14 mouse cellular contexts compared by ENCODE assay signal in the genomic region with DNA sequence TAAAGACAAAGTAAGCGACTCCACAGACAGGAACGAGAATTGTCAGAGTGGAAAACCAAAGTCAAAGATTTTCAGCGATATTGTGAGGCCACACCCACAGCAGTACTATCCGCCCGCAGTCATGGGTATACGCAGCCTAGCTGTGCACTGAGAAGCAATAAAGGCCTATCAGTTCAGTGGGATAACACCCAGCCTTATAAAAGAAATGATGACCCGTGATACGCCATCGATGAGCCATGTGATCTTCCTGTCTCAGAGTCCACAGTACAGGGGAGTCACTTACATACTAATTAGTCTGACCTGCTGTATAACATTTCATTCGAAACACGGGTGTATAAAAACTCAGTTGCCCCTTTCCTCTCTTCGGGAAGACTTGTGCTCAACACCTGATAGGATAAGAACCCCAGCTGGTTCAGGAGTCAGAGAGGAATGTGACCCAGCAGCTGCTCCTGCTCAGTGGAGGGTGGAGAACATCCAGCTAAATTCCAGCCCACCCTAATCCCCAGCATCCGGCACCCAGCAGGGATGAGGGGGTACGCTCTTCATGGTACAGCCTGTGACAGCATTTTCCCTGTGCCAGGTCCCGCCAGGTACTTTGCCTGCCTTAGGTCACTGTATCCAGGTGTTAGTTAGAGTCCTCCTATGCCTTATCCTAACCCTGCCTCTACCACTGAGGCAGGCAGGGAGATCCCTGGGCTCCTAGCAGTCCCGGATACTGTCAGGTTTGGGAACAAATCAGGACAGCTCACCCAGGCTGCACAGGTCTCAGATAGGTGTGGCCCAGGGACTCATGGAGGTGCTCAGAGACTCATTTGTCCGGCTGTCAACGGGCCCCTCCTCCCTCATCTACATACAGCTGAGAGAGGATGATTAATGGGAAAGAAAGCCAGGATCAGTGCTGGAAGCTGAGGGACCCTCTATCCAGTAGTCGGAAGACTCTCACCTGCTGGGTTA. TPM values are rescaled to one million over a fixed set of nuclear protein-coding genes. Genes with fewer than 3 reads are reported as not detected.
DNase-seq lines count a peak whose midpoint lies in the region; ATAC-seq and TF ChIP-seq lines count a peak whose summit lies in the region.
"Had no signal": no experiment of that assay in that cellular context is flagged by ENCODE, and none has a peak within 500 bp of the region (broad histone marks: within the 10 kb centered on the region; RNA-seq: fewer than 3 reads in every experiment).

No protein-coding gene starts in this region.

- no peak overlapping the region for H3K4me2 ChIP-seq in forebrain, embryonic 11.5 days (ENCODE audit: low read depth, low read length, severe bottlenecking)
- H3K4me2 ChIP-seq in forebrain, embryonic 15.5 days (replicated peaks) = no peak overlapping the region
- H3K4me2 ChIP-seq in embryonic facial prominence, embryonic 15.5 days (replicated peaks) = no peak overlapping the region
- H3K4me2 ChIP-seq: lung, embryonic 14.5 days had no signal

- no peak for TF ChIP-seq CTCF in layer of hippocampus, adult 2 months (conservative IDR thresholded peaks at IDR 0.05)
- TF ChIP-seq CTCF in small intestine, adult 2 months (IDR thresholded peaks at IDR 0.05; ENCODE audit: extremely low read depth, insufficient read length, insufficient replicate concordance, low read depth, low read length) = no peak

- no peak overlapping the region for H3K4me3 ChIP-seq in forebrain, embryonic 11.5 days (ENCODE audit: low read depth, low read length)
- no peak overlapping the region for H3K4me3 ChIP-seq in forebrain, embryonic 15.5 days
- H3K4me3 ChIP-seq in layer of hippocampus, adult 2 months = no peak overlapping the region
- H3K4me3 ChIP-seq in embryonic facial prominence, embryonic 15.5 days (replicated peaks) = no peak overlapping the region
- peak overlapping the region; percentile 28 for H3K4me3 ChIP-seq in small intestine, adult 2 months (ENCODE audit: low read depth, low read length)

- no peaks in the 10 kb centered on the region for H3K27me3 ChIP-seq in forebrain, embryonic 11.5 days (ENCODE audit: control insufficient read depth, insufficient read depth, low read length)
- no peaks in the 10 kb centered on the region for H3K27me3 ChIP-seq in forebrain, embryonic 15.5 days
- no peaks in the 10 kb centered on the region for H3K27me3 ChIP-seq in embryonic facial prominence, embryonic 15.5 days
- no peaks in the 10 kb centered on the region for H3K27me3 ChIP-seq in small intestine, adult 2 months (ENCODE audit: control insufficient read depth, insufficient read depth, low read length)

- TF ChIP-seq POLR2A in small intestine, adult 2 months (IDR thresholded peaks at IDR 0.05; ENCODE audit: low read depth, low read length) = no peak

- peak overlapping the region; percentile 8; the same call in 1 of the 2 replicates for H3K9ac ChIP-seq in forebrain, embryonic 11.5 days (ENCODE audit: low read length)
- no peak overlapping the region for H3K9ac ChIP-seq in forebrain, embryonic 15.5 days (replicated peaks)
- no peak overlapping the region for H3K9ac ChIP-seq in embryonic facial prominence, embryonic 15.5 days
- H3K9ac ChIP-seq: lung, embryonic 14.5 days had no signal

- H3K27ac ChIP-seq in forebrain, embryonic 11.5 days (ENCODE audit: low read depth, low read length) = no peak overlapping the region
- H3K27ac ChIP-seq in forebrain, embryonic 15.5 days (replicated peaks) = no peak overlapping the region
- H3K27ac ChIP-seq in layer of hippocampus, adult 2 months = peak overlapping the region; percentile 53; the same call in 1 of the 2 replicates
- H3K27ac ChIP-seq in embryonic facial prominence, embryonic 15.5 days (replicated peaks) = 0 out of 2 replicates have a peak overlapping the region, but pooled peaks have one; percentile 14
- H3K27ac ChIP-seq in small intestine, adult 2 months (ENCODE audit: insufficient read depth, low read depth, low read length) = peak overlapping the region; percentile 90

- no peaks in the 10 kb centered on the region for H3K9me3 ChIP-seq in forebrain, embryonic 11.5 days (ENCODE audit: control insufficient read depth, low read length)
- no peaks in the 10 kb centered on the region for H3K9me3 ChIP-seq in forebrain, embryonic 15.5 days
- no peaks in the 10 kb centered on the region for H3K9me3 ChIP-seq in embryonic facial prominence, embryonic 15.5 days (replicated peaks)

- no peak for DNase-seq in forebrain, embryonic 11.5 days (ENCODE audit: low spot score)
- DNase-seq in layer of hippocampus, adult 2 months (ENCODE audit: low spot score in 2 of 2) = no peak
- no peak for DNase-seq in layer of hippocampus, adult 11-12 months (ENCODE audit: low spot score)
- no peak for DNase-seq in testis, postnatal 14 days (ENCODE audit: low spot score)
- no peak for DNase-seq in layer of hippocampus, postnatal 36 days
- DNase-seq: cerebellum, adult 9-10 months; lung, embryonic 14.5 days; right cerebral cortex, postnatal 4 days; thymus, postnatal 14 days had no signal

- ATAC-seq in forebrain, embryonic 11.5 days (replicated peaks; ENCODE audit: low FRiP score) = no peak
- no peak for ATAC-seq in forebrain, embryonic 15.5 days (replicated peaks)
- no peak for ATAC-seq in embryonic facial prominence, embryonic 15.5 days (ENCODE audit: insufficient number of reproducible peaks, low FRiP score, low TSS enrichment, low read depth)
- ATAC-seq: inflammation-experienced regulatory T-cells, adult 6 months; midbrain, embryonic 16.5 days had no signal

- no peaks in the 10 kb centered on the region for H3K36me3 ChIP-seq in forebrain, embryonic 11.5 days (ENCODE audit: control insufficient read depth, insufficient read depth, low read length)
- H3K36me3 ChIP-seq in forebrain, embryonic 15.5 days = no peaks in the 10 kb centered on the region
- H3K36me3 ChIP-seq in embryonic facial prominence, embryonic 15.5 days = peaks cover 7% of the 10 kb centered on the region; the same call in 1 of the 2 replicates
- no peaks in the 10 kb centered on the region; the same call in 1 of the 2 replicates for H3K36me3 ChIP-seq in small intestine, adult 2 months (ENCODE audit: control insufficient read depth, insufficient read depth, low read length)

- WGBS in forebrain, embryonic 11.5 days = 40% methylated on average over 19 of the region's 19 CpGs
- 46% methylated on average over 19 of the region's 19 CpGs for WGBS in forebrain, embryonic 15.5 days
- 41% methylated on average over 19 of the region's 19 CpGs for WGBS in embryonic facial prominence, embryonic 15.5 days
- whole genome bisulfite sequencing in small intestine, adult 2 months = 25% methylated on average over 19 of the region's 19 CpGs

- H3K4me1 ChIP-seq in forebrain, embryonic 11.5 days (replicated peaks; ENCODE audit: control insufficient read depth, insufficient read depth, low read length) = no peaks in the 10 kb centered on the region
- H3K4me1 ChIP-seq in forebrain, embryonic 15.5 days = peaks cover 12% of the 10 kb centered on the region
- H3K4me1 ChIP-seq in embryonic facial prominence, embryonic 15.5 days = peaks cover 68% of the 10 kb centered on the region
- H3K4me1 ChIP-seq in small intestine, adult 2 months (ENCODE audit: control insufficient read depth, insufficient read depth, insufficient read length, low read length) = peaks cover 14% of the 10 kb centered on the region

RNA-seq across cellular contexts. Expression of gene Zcchc24, which starts 14.0 kb away (rescaled TPM):
- 12.8 and 15.2 TPM in 2 replicates for polyA plus RNA-seq in forebrain, embryonic 11.5 days (2014; fragmentation: Nextera tagmentation; extraction: Ambion mirVana)
- 10.7 and 12.3 TPM in 2 replicates for polyA plus RNA-seq in forebrain, embryonic 15.5 days (2015; fragmentation: Nextera tagmentation; extraction: Ambion mirVana)
- 10 to 100 TPM; 56.4 to 58.5 TPM for total RNA-seq in layer of hippocampus, adult 2 months (2021)
- polyA plus RNA-seq in embryonic facial prominence, embryonic 15.5 days (2015; fragmentation: Nextera tagmentation; extraction: Ambion mirVana) = 34.0 and 35.2 TPM in 2 replicates
- polyA plus RNA-seq in small intestine, adult 2 months (2012; rRNA removed) = 9.0 and 10.1 TPM in 2 replicates
- total RNA-seq in layer of hippocampus, postnatal 36 days (2021) = 10 to 100 TPM; 53.5 to 60.2 TPM

Comparison
In these comparisons a context has a peak if more than half of its experiments do, and no peak if none do; other contexts are left out.
1. H3K27ac ChIP-seq: peak in layer of hippocampus, adult 2 months (single experiment), embryonic facial prominence, embryonic 15.5 days (single experiment) and small intestine, adult 2 months (single experiment); none in forebrain, embryonic 11.5 days (single experiment) and forebrain, embryonic 15.5 days (single experiment).